Mouse (Mus musculus): Measurements from ENCODE around the gene S100z. TPM values are rescaled to one million over a fixed set of nuclear protein-coding genes. Genes with fewer than 3 reads are reported as not detected.

Gene S100z
- polyA plus RNA-seq (2014; fragmentation: Nextera tagmentation; extraction: Ambion mirVana): not detected in 2 replicates

DNA sequence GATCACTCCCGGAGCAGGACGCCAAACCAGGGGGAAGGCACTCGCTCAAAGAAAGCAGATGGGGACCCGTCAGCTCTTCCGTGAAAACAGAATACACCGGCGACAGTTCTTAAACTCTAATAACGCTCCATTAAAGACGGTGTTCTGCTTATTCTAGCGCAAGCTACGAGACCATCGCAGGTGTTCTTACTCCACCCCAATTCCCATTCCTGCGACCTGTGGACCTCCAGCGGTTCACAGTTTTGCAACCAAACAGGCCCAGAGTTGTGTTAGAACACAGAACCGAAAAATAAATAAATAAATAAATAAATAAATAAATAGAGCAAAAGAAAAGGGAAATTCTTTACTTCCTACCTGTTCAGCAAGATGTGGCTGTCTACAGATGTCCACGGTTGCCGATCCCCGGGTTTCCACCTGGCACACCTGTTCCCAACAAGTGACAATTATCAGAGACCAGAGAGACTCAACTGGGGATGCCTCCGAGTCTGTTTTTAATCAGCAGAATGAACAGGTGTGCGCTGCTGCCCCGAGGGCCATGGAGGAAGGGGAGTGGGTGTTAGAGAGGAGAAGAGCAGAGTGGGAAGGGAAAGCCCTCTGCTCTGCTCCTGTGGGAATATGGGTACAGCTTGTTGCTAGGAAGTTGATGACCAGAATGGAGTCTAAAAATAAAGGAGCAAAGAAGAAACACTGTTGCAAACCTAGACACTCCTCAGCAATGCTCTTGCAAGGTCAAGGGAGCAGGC is at the start of gene S100z:
Gene S100z, minus strand, starts transcription at position 51 of the 743 bp plus-strand sequence.
- no peak within 1 kb of the TSS for H3K4me3 ChIP-seq (ENCODE audit: low read depth, low read length)
- H3K9me3 ChIP-seq (replicated peaks; ENCODE audit: control insufficient read depth, low read length): no peaks in the 10 kb centered on the region
- WGBS: 90% methylated on average over 21 of the region's 21 CpGs
- H3K27me3 ChIP-seq (replicated peaks; ENCODE audit: control insufficient read depth, insufficient read depth, low read length): no peaks in the 10 kb centered on the region
- no peak within 1 kb of the TSS for H3K27ac ChIP-seq (ENCODE audit: low read depth, low read length)
- no peak within 1 kb of the TSS for H3K4me2 ChIP-seq (ENCODE audit: low read length)
- no peaks in the 10 kb centered on the region for H3K4me1 ChIP-seq (ENCODE audit: control insufficient read depth, insufficient read depth, low read length)
- no peak for DNase-seq (ENCODE audit: low spot score)
- no peak within 1 kb of the TSS for H3K9ac ChIP-seq (ENCODE audit: low read length)
- no peaks in the 10 kb centered on the region for H3K36me3 ChIP-seq (ENCODE audit: control insufficient read depth, insufficient read depth, low read length)
- no peak for ATAC-seq

DNA sequence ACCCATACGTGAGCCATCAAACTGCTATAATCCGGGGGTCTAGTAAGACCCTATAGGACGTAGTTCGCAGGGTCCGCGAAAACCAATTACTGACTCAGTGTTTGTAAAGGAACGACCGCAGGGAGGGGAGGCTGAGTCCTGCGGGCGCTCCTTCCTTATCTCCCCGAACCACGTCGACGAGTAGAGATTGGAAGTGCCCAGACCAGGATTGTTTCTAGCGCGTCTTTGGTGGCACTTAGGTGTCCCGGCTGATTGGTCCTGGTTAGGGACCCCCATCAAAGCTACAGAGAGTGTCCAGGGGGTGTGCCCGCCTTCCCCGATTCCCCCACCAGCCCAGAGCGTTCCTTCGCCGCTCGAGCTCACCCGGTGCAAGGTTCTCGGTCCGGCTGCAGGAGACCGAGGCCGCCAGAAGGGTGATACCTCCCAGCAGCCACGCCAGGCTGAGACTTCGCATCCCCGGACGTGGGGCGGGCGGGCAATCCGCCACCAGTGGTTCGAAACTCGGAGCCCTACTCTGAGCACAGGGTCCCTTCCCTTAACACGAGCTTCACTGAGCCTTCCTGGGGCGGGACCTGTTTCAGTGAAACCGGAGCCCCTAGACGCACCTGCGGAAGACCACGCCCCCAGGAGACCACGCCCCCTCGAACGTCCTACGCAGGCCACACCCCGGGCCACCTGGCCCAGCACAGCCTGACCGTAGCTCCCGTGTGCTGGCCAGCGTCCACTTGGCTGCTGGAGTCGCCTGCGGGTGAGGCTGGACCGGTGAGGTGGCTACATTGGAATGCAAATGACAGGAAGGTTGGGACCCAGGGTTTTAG is 46.4 kb upstream of the S100z start, which contains the start of gene F2rl1:
Gene F2rl1, minus strand, starts transcription at position 554 of the 818 bp plus-strand sequence.
- ATAC-seq (peak; percentile 60), DNase-seq (ENCODE audit: low spot score) (peak; percentile 51)
- Histone ChIP-seq H3K27ac (ENCODE audit: low read depth, low read length) (no peak within 1 kb of the TSS), H3K9me3 (replicated peaks; ENCODE audit: control insufficient read depth, low read length) (no peaks in the 10 kb centered on the region), H3K36me3 (ENCODE audit: control insufficient read depth, insufficient read depth, low read length) (no peaks in the 10 kb centered on the region), H3K27me3 (replicated peaks; ENCODE audit: control insufficient read depth, insufficient read depth, low read length) (peaks cover 30% of the 10 kb centered on the region), H3K9ac (ENCODE audit: low read length) (peak within 1 kb of the TSS; percentile 41), H3K4me3 (ENCODE audit: low read depth, low read length) (peak within 1 kb of the TSS; percentile 32), H3K4me2 (ENCODE audit: low read length) (peak within 1 kb of the TSS; percentile 67), H3K4me1 (ENCODE audit: control insufficient read depth, insufficient read depth, low read length) (peaks cover 13% of the 10 kb centered on the region; the same call in 1 of the 2 replicates)
- WGBS: under 1% methylated on average over 54 of the region's 54 CpGs

DNA sequence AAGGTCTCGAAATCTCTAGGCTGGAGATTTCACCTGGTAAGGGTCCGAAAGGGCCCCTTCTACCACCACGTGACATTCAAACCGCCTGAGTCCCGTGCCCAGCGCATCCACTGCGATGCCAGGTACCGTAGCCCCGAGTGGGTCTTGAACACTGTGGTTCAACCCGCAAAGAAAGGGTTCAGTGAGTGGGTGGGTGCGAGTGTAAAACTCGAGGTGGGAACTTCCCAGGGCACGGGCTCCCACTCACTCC is 45.8 kb upstream of the S100z start:
- H3K27ac ChIP-seq (ENCODE audit: low read depth, low read length): no peak overlapping the region
- peaks cover 30% of the 10 kb centered on the region for H3K27me3 ChIP-seq (replicated peaks; ENCODE audit: control insufficient read depth, insufficient read depth, low read length)
- peaks cover 13% of the 10 kb centered on the region; the same call in 1 of the 2 replicates for H3K4me1 ChIP-seq (ENCODE audit: control insufficient read depth, insufficient read depth, low read length)
- ATAC-seq (peak; percentile 44; the same call in 1 of the 2 replicates), DNase-seq (ENCODE audit: low spot score) (no peak)
- H3K9ac ChIP-seq (ENCODE audit: low read length): peak overlapping the region; percentile 37
- H3K4me3 ChIP-seq (ENCODE audit: low read depth, low read length): peak overlapping the region; percentile 32
- peak overlapping the region; percentile 67 for H3K4me2 ChIP-seq (ENCODE audit: low read length)
- 0% methylated on average over 13 of the region's 13 CpGs for WGBS
- H3K36me3 ChIP-seq (ENCODE audit: control insufficient read depth, insufficient read depth, low read length): no peaks in the 10 kb centered on the region
- no peaks in the 10 kb centered on the region for H3K9me3 ChIP-seq (replicated peaks; ENCODE audit: control insufficient read depth, low read length)

DNA sequence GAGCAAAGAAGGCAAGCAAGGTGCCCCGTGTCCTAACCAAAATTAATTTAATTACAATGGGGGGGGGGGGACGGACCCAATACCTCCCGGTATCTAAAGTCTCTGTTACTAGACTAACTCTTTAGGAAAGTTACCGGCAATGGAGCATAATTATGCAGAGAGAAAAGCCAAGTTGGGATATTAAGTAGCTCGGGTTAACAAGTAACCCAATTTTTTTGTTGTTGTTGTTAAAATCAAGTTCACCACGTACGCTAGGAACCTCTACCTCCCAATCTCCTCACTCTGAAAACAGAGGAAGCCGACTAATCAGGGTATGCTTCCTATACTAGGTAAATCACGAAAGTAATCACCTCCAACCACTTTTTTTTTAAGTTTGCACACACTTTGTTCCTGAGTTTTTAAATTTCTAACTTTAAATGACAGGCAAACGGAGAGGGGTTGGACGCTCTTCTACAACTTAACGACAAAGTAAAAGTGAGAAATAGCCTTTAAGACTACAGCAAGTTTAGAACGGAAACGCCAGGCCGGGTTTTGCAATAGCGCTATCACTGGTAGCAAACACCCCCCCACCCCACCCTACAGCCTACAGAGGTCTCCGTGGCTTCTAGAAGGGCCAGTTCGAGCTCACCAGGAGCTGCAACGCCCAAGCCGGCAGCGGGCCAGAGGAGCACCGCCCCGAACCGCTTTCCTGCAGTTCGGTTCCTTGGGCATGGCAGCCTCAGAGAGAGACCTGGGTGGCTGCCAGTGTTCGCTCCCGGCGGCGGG is 45.3 kb upstream of the S100z start:
- peaks cover 13% of the 10 kb centered on the region; the same call in 1 of the 2 replicates for H3K4me1 ChIP-seq (ENCODE audit: control insufficient read depth, insufficient read depth, low read length)
- peak overlapping the region; percentile 37; the same call in 1 of the 2 replicates for H3K9ac ChIP-seq (ENCODE audit: low read length)
- H3K36me3 ChIP-seq (ENCODE audit: control insufficient read depth, insufficient read depth, low read length): no peaks in the 10 kb centered on the region
- no peaks in the 10 kb centered on the region for H3K9me3 ChIP-seq (replicated peaks; ENCODE audit: control insufficient read depth, low read length)
- DNase-seq (ENCODE audit: low spot score): peak; percentile 38
- 3% methylated on average over 29 of the region's 29 CpGs for WGBS
- peak; percentile 46; the same call in 1 of the 2 replicates for ATAC-seq
- H3K4me2 ChIP-seq (ENCODE audit: low read length): peak overlapping the region; percentile 67
- H3K27me3 ChIP-seq (replicated peaks; ENCODE audit: control insufficient read depth, insufficient read depth, low read length): peaks cover 30% of the 10 kb centered on the region
- no peak overlapping the region for H3K27ac ChIP-seq (ENCODE audit: low read depth, low read length)
- peak overlapping the region; percentile 32 for H3K4me3 ChIP-seq (ENCODE audit: low read depth, low read length)

DNA sequence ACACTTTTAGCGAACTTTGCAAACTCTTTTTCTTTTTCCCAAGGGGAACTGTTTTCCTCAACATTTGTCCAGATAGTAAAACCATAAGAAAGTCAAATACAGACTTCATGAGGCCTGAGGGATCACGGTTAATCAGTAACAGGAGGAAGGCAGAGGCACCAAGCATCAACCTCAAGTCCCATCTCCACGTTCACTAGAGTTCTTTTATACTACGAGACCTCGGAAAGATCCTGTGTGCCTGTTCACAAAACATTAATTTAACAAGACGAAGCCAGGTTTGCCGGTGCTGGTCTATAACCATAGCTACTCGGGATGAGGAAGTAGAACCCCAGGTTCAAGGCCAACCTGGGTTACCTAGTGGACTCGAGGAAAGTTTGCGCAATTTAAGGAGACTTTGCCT is 43.7 kb upstream of the S100z start:
- ATAC-seq (no peak), DNase-seq (ENCODE audit: low spot score) (no peak)
- Histone ChIP-seq H3K36me3 (ENCODE audit: control insufficient read depth, insufficient read depth, low read length) (no peaks in the 10 kb centered on the region), H3K4me1 (ENCODE audit: control insufficient read depth, insufficient read depth, low read length) (peaks cover 13% of the 10 kb centered on the region; the same call in 1 of the 2 replicates), H3K4me3 (ENCODE audit: low read depth, low read length) (no peak overlapping the region), H3K9me3 (replicated peaks; ENCODE audit: control insufficient read depth, low read length) (no peaks in the 10 kb centered on the region), H3K4me2 (ENCODE audit: low read length) (no peak overlapping the region), H3K27ac (ENCODE audit: low read depth, low read length) (no peak overlapping the region), H3K9ac (ENCODE audit: low read length) (no peak overlapping the region), H3K27me3 (replicated peaks; ENCODE audit: control insufficient read depth, insufficient read depth, low read length) (peaks cover 30% of the 10 kb centered on the region)
- WGBS: 89% methylated on average over 10 of the region's 10 CpGs

DNA sequence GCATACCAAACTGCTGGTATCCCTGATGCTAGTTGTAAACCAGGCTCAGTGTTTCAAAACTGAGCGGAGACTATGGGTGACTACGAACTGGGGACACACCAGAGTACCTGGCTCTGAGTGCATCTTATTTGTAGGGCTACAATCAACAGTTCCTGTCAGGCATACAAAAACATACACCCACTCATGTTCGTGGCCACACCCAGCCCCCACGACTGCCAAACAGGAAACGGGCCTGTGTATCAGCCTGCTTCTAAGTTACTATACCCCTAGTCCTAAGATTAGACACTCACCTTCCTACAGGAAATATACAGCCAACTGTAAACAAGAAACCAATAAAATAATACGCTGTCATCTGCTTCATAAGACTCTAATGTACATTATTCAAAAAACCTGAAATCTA is 42.5 kb upstream of the S100z start:
- WGBS: 90% methylated on average over 6 of the region's 6 CpGs
- H3K27ac ChIP-seq (ENCODE audit: low read depth, low read length): no peak overlapping the region
- H3K4me2 ChIP-seq (ENCODE audit: low read length): no peak overlapping the region
- ATAC-seq: no peak
- H3K9me3 ChIP-seq (replicated peaks; ENCODE audit: control insufficient read depth, low read length): no peaks in the 10 kb centered on the region
- H3K9ac ChIP-seq (ENCODE audit: low read length): no peak overlapping the region
- H3K36me3 ChIP-seq (ENCODE audit: control insufficient read depth, insufficient read depth, low read length): no peaks in the 10 kb centered on the region
- no peak overlapping the region for H3K4me3 ChIP-seq (ENCODE audit: low read depth, low read length)
- peaks cover 19% of the 10 kb centered on the region for H3K27me3 ChIP-seq (replicated peaks; ENCODE audit: control insufficient read depth, insufficient read depth, low read length)
- no peak for DNase-seq (ENCODE audit: low spot score)
- H3K4me1 ChIP-seq (ENCODE audit: control insufficient read depth, insufficient read depth, low read length): peaks cover 13% of the 10 kb centered on the region; the same call in 1 of the 2 replicates

DNA sequence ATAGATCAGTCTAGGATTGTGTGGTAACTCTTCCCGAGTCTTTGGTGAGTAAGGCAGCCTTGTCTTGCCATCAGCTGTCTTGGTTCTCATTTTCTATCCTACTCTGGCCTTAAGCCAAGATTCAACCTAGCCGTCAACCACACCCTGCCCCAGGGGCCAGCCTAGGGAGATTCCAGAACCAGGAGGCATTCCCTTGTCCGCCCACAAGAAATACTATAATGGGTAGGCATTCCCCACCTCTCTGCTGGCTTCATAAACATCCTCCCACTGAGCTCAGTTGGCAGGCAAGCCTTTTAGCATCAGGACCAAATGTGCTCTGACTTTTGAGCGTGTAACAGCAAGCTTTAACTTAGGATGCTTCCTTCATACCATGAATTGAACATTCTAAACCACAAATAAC is 36.2 kb upstream of the S100z start:
- H3K36me3 ChIP-seq (ENCODE audit: control insufficient read depth, insufficient read depth, low read length): no peaks in the 10 kb centered on the region
- H3K27me3 ChIP-seq (replicated peaks; ENCODE audit: control insufficient read depth, insufficient read depth, low read length): no peaks in the 10 kb centered on the region
- H3K4me1 ChIP-seq (ENCODE audit: control insufficient read depth, insufficient read depth, low read length): no peaks in the 10 kb centered on the region
- no peak for DNase-seq (ENCODE audit: low spot score)
- no peak overlapping the region for H3K27ac ChIP-seq (ENCODE audit: low read depth, low read length)
- H3K4me2 ChIP-seq (ENCODE audit: low read length): no peak overlapping the region
- no peaks in the 10 kb centered on the region for H3K9me3 ChIP-seq (replicated peaks; ENCODE audit: control insufficient read depth, low read length)
- 77% methylated on average over 4 of the region's 4 CpGs for WGBS
- H3K4me3 ChIP-seq (ENCODE audit: low read depth, low read length): no peak overlapping the region
- ATAC-seq: no peak
- no peak overlapping the region for H3K9ac ChIP-seq (ENCODE audit: low read length)

DNA sequence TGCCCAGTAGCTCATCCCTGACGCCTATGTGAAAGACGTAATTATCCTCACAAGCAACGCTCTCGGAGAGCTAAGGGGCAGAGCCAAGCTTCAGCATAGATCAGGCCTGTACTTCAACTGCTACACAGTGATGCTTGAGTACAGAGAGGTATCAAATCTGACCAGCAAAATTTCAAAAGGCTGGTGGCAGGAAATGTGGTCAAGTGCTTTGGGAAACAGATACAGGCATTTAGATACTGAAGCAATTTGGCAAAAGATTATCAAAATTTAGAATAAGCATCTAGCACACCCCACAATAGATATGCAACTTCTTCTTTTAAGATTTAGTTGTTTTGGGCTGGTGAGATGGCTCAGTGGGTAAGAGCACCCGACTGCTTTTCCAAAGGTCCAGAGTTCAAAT is 31.5 kb upstream of the S100z start:
- Histone ChIP-seq H3K4me3 (ENCODE audit: low read depth, low read length) (no peak overlapping the region), H3K27ac (ENCODE audit: low read depth, low read length) (no peak overlapping the region), H3K27me3 (replicated peaks; ENCODE audit: control insufficient read depth, insufficient read depth, low read length) (no peaks in the 10 kb centered on the region), H3K4me1 (ENCODE audit: control insufficient read depth, insufficient read depth, low read length) (no peaks in the 10 kb centered on the region), H3K9ac (ENCODE audit: low read length) (no peak overlapping the region), H3K4me2 (ENCODE audit: low read length) (no peak overlapping the region), H3K9me3 (replicated peaks; ENCODE audit: control insufficient read depth, low read length) (no peaks in the 10 kb centered on the region), H3K36me3 (ENCODE audit: control insufficient read depth, insufficient read depth, low read length) (no peaks in the 10 kb centered on the region)
- WGBS: 84% methylated on average over 5 of the region's 5 CpGs
- DNase-seq (ENCODE audit: low spot score) (no peak), ATAC-seq (no peak)
